Mouse (Mus musculus) thymus, postnatal 36 days (tissue): ENCODE measurements at regions not wholly inside any gene's neighbourhood (a gene's known extent, or its start where the extent isn't known, plus 50 kb on each side); places are given as distances from the start of the nearest gene placed in this dataset.

ENCODE experiments used
- DNase-seq, 2 experiments: peaks; one replicate each; pipeline ENCODE4 v3.0.0; 2022; ENCODE audit warnings: mixed read lengths in 2 of 2

- DNase-seq, result peak; percentile 57 to 61
These were observed 62.8 kb upstream of the Las1l start for GRCm38 (mm10) chrX:96019556-96019955.

GRCm38 (mm10) chrX:96020407-96020806 is 63.6 kb upstream of the Las1l start:
- no peak for DNase-seq

- no peak for DNase-seq
These were observed 68.6 kb upstream of the Las1l start for GRCm38 (mm10) chrX:96025374-96025773.

GRCm38 (mm10) chrX:96025876-96026275 is 69.1 kb upstream of the Las1l start:
- DNase-seq, result no peak

- no peak for DNase-seq
These were observed 64.3 kb upstream of the Msn start for GRCm38 (mm10) chrX:96031591-96031990.

- no peak for DNase-seq
These were observed 60.5 kb upstream of the Msn start for GRCm38 (mm10) chrX:96035307-96035706.

- DNase-seq, result no peak
These were observed 53.6 kb upstream of the Msn start for GRCm38 (mm10) chrX:96042193-96042592.
